Mouse (Mus musculus): Measurements from ENCODE around the gene Garnl3. TPM values are rescaled to one million over a fixed set of nuclear protein-coding genes. Genes with fewer than 3 reads are reported as not detected.

Gene Garnl3
- total RNA-seq, 2 experiments from 2014 or later = 30.9 to 39.9 TPM

Other genes with a start within 250 kb of the Garnl3 start
- gene Rpl12, start 170.1 kb downstream of the Garnl3 start, total RNA-seq (2021) = 100 to 1,000 TPM; 110 to 112 TPM
- gene Lrsam1, start 170.0 kb downstream of the Garnl3 start, total RNA-seq (2021) = 10 to 100 TPM; 32.4 to 34.7 TPM
- 10 to 100 TPM; 18.4 to 18.9 TPM for gene Slc2a8, start 149.6 kb downstream of the Garnl3 start, total RNA-seq (2021)
- 1 to 10 TPM; 1.1 to 1.7 TPM for gene Angptl2, start 84.4 kb upstream of the Garnl3 start, total RNA-seq (2021)
- 10 to 100 TPM; 60.2 to 72.7 TPM for gene Ralgps1, start 239.8 kb upstream of the Garnl3 start, total RNA-seq (2021)